Mouse (Mus musculus) MEL-GATA-1-ER (cell line): ENCODE results near the gene Ankfn1.

Experiments used
- DNase-seq: peaks from one replicate; pipeline ENCODE4 v3.0.0-alpha.2; 2012; ENCODE audit warnings: low read depth; ENCODE audit errors: extremely low read depth

Ankfn1 gene

GRCm38 (mm10) chr11:89676922-89677321, 100.5 kb downstream of the Ankfn1 start:
- DNase-seq = no peak

DNA sequence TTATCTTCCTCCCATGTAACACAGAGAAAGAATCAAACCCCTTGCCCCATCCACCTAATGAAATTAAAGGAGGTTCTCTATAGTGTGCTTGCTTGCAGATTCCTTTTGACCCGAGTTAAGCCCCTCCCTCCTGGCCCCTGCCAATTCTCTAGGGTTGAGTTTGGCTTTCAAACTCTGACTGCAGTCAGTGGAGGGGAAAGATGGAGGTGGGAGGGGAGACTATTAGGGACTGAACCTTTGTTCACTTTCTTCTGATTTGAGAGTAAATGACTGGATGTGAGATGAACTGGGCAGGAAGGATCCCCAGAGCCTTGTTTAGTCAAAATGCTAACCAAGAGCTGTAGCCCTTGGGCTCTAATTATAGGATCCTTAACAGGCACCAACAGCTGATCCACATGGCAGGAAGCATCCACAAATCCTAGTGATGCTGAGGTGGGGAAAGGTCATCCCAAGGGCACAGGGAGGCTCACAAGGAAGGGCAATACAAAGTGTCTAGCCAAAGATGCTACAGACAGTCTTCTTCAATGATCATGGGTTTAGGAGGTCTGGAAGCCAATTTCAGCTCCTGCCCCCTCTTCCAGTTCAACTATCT, 103.4 kb downstream of the Ankfn1 start:
- no peak for DNase-seq

DNA sequence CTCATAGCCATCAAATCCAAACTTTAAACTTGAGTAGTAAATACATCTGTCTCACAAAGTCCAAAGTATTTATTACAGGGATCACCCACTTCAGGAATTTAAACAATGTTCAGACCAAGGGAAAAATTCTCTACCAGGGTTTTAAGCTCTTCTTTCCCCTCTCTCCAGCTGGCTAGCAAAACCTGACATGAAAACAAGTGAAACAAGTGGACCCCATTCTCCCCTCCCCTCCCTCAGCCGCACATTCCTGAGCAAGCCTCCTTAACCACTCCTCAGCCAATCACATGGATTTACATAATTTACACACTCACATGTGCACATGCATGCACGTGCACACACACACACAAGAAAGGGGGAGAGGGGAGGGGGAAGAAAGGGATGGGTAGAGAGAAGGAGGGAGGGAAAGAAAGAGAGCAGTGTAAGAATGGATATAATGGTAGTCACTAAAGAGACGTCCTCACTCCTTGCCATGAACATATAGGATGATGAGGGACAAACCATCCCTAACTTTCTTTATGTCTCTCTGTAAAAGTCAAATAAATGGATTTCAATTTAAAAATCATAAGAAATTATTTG, 104.9 kb downstream of the Ankfn1 start:
- no peak for DNase-seq

DNA sequence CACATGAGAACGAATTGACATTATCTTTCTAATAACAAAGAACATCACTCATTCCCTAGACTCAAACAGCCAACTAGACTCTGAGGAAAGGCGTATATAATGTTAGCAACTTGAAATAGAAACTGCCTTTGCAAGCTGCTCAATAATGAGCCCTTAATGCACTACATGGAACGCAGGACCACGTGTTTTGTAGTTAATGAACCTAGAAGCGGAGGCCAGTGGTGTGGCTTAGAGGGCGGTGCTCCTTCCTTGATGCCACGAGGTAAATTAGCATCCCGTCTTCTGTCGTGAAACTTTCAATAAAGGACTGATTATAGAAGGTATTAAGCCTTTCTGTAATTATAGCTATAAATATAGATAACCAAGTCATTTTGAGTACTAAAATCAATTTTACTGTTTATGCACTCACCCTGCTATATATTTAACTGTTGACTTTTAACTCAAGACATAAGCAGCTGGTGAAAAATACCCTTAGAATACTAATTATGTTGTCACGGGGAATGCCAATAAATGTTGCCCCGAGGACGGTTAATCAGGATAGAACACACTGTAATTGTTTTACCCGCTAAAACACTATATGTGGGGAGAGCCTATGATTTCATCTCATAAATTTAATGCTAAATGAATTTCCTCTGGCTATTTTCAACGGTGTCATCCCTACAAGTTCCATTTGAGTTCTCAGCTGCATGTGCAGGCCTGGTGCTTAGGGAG, 112.1 kb downstream of the Ankfn1 start:
- no peak for DNase-seq

GRCm38 (mm10) chr11:89659048-89659447, 118.4 kb downstream of the Ankfn1 start:
- DNase-seq = no peak

- DNase-seq = no peak
Observed at GRCm38 (mm10) chr11:89656556-89656955, 120.9 kb downstream of the Ankfn1 start.

DNA sequence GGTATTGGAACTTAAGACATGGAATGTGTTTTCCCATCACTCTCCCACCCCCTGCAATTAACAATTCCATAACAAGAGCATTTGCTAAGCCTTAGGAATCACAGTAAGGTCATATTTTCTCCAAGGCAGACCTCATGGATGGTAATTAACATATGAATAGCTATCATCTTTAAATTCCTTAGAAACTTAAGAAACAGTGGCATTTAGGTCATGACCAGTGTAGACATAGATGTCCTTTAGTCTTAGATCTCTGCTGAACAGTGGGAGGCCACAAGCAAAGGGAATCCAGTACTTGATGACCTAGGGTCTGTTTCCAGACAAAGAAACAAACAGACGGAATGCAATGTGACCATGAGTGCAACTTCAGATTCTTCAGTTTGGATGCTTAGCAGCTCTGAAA, 141.7 kb downstream of the Ankfn1 start:
- no peak for DNase-seq

DNA sequence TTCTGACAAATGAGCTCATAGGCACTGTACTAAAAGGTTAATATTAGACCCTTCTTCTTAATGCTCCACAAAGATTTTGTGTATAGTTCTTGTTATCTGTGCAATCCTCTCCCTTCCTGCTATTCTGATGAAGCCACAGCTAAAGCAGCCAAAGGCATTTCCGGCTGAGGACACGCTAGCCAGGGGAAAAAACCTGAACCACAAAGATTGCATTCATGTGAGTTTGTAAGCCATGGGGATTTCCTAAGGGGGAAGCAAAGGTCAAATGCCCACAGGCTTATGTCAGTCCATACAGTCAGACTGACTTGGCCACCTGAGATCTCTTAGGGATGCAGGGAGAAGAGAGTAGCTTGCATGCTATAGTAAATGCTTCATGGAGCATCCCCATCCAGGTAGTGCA, 146.1 kb downstream of the Ankfn1 start:
- no peak for DNase-seq

- DNase-seq = no peak
Observed at GRCm38 (mm10) chr11:89628562-89628961, 148.9 kb downstream of the Ankfn1 start.

- no peak for DNase-seq
Observed at GRCm38 (mm10) chr11:89627232-89627631, 150.2 kb downstream of the Ankfn1 start.

- DNase-seq = no peak
Observed at GRCm38 (mm10) chr11:89623698-89624445, 153.6 kb downstream of the Ankfn1 start.

DNA sequence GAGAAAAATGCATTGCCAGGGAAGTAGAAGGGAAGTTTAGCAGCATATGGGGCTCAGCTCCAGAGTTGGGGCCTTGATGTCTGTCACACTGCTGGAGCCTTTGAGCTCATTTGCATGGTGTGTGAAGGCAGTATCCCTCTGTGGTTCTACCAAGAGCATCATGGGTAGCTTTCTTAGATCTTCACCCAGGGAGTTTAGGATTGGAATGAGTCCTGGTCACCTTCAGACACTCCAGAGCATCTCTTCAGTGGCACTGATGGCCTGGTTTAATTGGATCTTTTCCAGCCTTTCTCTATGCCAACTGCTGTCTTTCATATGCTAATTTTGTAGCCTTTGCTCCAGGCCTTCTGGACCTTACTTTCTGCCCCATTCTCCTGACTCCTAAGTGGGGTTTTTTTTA, 157.5 kb downstream of the Ankfn1 start:
- no peak for DNase-seq

DNA sequence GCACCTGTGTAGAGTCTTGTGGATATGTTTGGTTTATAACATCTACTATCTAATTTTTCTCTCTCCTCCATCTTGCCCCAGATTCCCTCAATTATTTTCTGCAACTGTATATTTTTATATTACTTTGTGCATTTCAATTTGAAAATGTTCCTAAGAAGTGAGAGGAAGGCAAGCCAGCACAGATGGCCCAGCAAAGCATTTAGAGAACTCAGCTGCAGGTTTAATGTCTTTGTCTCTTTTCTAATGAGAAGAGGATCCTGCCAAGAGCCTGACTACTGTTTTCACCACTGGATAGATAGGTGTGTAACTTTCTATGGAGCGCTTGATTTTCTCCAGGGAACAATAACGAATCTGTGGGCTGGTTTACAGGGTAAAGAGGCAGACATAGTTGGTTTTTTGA, 161.6 kb downstream of the Ankfn1 start:
- DNase-seq = no peak

DNA sequence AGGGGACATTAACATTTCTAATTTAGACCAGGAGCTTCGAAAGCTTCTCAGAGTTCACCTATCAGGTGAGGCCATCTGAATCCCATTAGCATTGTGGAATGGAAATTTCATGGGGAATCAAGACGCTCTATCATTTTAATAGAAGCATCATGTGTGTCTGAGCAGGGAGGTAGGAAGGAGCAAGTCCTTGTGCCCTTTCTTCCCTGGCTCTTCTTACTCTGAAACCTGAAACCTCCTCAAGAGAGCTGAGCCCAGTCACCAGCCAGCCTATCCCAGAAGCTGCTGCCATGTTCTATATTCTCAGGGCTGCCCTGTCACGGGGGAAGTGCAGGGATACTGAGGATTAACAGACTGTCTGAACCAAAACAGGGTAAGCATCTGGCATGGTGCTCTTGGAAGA, 165.9 kb downstream of the Ankfn1 start:
- no peak for DNase-seq

DNA sequence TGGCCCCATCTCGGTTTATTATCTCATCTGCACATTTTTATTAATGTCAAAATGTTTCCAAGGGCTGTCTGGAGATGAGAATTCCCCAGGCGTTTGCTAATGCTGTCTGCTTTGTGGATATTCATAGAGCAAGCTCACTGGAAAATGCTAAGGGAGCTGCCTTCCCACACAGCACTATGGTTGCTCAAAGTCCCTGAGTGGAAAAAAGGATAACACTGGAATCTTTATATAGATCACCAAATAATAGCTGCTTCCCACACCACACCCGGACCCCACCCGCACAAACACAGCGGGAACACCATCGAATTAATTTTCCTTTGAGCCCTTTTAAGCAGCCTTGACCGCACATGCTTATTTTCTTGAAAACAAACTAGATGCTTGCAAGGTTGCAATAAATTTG, 169.4 kb downstream of the Ankfn1 start:
- no peak for DNase-seq

DNA sequence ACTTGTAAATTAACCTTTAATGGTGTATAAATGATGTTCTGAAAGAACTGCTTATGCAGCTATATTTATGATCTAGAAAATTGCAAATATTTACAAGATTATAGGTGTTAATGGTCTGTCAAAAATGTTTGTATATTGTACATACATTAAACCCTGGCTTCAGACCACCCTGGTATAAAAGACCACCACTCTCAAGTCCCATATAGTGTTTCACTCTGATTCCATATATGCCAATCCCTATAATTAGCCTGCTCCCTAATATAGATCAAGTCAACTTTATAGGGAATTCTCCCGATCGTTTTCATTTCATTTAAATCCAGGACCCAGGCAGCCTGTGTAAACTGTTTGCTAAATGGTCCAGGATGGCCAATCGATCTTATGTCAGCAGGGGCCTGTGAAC, 170.2 kb downstream of the Ankfn1 start:
- DNase-seq = no peak

GRCm38 (mm10) chr11:89606346-89606745, 171.1 kb downstream of the Ankfn1 start:
- DNase-seq = no peak

- no peak for DNase-seq
Observed at GRCm38 (mm10) chr11:89602966-89603365, 174.5 kb downstream of the Ankfn1 start.

DNA sequence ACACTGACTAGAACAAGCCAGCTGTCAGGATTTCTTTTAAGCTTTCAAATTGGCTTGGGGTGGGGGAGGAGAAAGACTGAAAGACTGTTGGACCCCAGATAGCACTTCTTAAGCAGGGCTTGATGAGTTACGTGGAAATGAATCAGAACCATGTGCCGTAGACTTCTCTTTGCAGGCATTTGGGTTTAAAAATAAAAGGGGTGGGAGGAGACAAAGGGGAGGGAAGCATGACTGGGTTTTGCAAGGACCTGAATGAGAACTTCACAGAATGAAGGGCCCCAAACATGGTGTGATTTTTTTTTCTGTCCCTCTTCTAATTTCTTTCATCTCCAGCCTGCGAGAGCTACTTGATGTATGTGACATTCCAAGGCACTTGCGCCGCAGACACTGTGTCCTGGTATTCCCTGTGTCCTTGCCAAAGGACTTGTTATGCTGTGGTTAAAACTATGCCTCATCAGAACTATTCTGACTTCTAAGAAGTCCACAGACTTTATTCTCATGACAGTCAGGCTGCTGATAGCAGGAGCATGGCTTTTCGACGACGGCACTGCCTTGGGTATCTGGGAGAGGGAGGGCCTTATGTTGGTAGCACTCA, 176.4 kb downstream of the Ankfn1 start:
- DNase-seq = no peak

GRCm38 (mm10) chr11:89590273-89590874, 187.1 kb downstream of the Ankfn1 start:
- no peak for DNase-seq

DNA sequence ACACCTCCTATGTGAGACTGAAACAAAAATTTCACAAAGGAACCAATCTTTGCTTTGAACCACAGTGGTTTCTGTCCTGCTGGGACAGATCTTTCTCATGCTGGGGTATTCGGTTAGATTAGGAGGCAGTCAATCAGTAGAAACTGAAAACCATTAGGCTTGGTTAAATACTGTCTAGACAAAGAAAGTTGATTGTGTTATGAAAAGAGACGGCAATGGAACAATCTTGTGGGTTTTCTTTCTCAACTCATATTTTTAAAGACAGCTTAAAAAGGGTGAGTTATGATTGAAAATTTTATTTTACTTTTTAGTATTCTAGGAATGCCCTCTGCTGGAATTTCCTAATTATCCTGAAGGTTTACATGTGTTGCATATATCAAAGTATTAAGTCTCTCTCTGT, 191.1 kb downstream of the Ankfn1 start:
- no peak for DNase-seq
